Mouse (Mus musculus) 416B (cell line): ENCODE measurements around the gene 4930550L24Rik.

Source experiments
- DNase-seq: peaks from one replicate; pipeline ENCODE4 v3.0.0; 2011; ENCODE audit warnings: low read depth

4930550L24Rik gene

GRCm38 (mm10) chrX:58909060-58909459 is at the start of gene 4930550L24Rik:
Gene 4930550L24Rik, plus strand, starts transcription at chrX:58909360.
- no peak for DNase-seq

GRCm38 (mm10) chrX:58900753-58901152 is 8.4 kb upstream of the 4930550L24Rik start:
- no peak for DNase-seq

- DNase-seq, result no peak
Observed at GRCm38 (mm10) chrX:58967969-58968368, 58.8 kb downstream of the 4930550L24Rik start.
